Comparison of ENCODE assay signal across 7 mouse cellular contexts in the genomic region with DNA sequence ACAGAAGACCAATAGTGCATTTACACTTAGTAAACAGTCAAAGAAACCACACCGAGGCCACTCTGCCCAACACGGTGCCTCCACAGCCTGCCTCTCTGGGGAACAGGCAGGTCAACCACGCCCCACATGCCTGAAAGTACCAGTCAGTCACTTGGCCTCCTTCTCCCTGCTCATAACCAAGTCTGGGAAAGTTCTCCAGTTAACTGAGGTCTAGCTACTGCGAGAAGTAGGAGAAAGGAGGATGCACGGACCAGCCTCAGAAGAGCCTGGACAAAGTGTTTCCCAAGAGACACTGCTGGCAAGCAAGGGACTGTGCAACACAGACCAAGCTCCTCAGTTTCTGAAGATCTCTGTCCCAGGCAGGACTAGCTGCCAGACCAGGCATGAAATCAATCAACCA. TPM values are rescaled to one million over a fixed set of nuclear protein-coding genes. Genes with fewer than 3 reads are reported as not detected.
DNase-seq lines count a peak whose midpoint lies in the region; TF ChIP-seq lines count a peak whose summit lies in the region.

No protein-coding gene starts in this region.

- H3K4me1 ChIP-seq in ES-E14 (ENCODE audit: control insufficient read depth in 2 of 2, insufficient read depth in 2 of 2, low read length in 2 of 2, poor library complexity in 1 of 2) = peaks cover 7 to 18% of the 10 kb centered on the region in 2 experiments; a peak in 3 of 4 replicates
- H3K4me1 ChIP-seq in lung, adult 2 months (ENCODE audit: control insufficient read depth, insufficient read depth, low read length) = peaks cover 31% of the 10 kb centered on the region

- intact Hi-C loops in gastrocnemius, postnatal 14 days (cut with DNase I; ENCODE audit: low total_unique reads) = no loop called here

- H3K9me3 ChIP-seq in ES-E14 (ENCODE audit: control insufficient read depth, insufficient read depth, low read depth, low read length) = no peaks in the 10 kb centered on the region

- H3K36me3 ChIP-seq in ES-E14 (ENCODE audit: control insufficient read depth, insufficient read depth, low read length, poor library complexity, severe bottlenecking) = peaks cover 8% of the 10 kb centered on the region; the same call in 1 of the 2 replicates

- WGBS in lung, adult 2 months = 21% methylated on average over 5 of the region's 5 CpGs

- DNase-seq in ES-E14 (ENCODE audit: low read depth, low spot score) = no peak
- peak; percentile 30 to 36 for DNase-seq in adrenal gland, adult 18-20 months (ENCODE audit: low spot score in 2 of 2)
- peak; percentile 20 for DNase-seq in gastrocnemius, postnatal 14 days
- DNase-seq in kidney, adult 11 months = peak; percentile 58
- peak; percentile 42 for DNase-seq in lung, adult 2 months
- DNase-seq in urinary bladder, postnatal 36 days (ENCODE audit: low spot score in 2 of 2) = peak; percentile 43 to 69
- no peak for DNase-seq in natural killer cell, adult 2 months (ENCODE audit: low spot score in 2 of 2)

- no peak for TF ChIP-seq CTCF in lung, adult 2 months (IDR thresholded peaks at IDR 0.05; ENCODE audit: insufficient read depth, low read length)

- in situ Hi-C loops in ES-E14 (cut with MboI; ENCODE audit: low sequenced_read_pairs in 2 of 2, unreplicated experiment in 2 of 2) = no loop called here

- 0 out of 2 replicates have a peak overlapping the region, but pooled peaks have one; percentile 16 for H3K9ac ChIP-seq in ES-E14 (ENCODE audit: insufficient read depth, low read depth, low read length, poor library complexity, severe bottlenecking)

- H3K27ac ChIP-seq in ES-E14 (ENCODE audit: insufficient read depth, low read depth, low read length, poor library complexity, severe bottlenecking) = no peak overlapping the region

- H3K4me3 ChIP-seq in ES-E14 (ENCODE audit: insufficient read depth in 1 of 2, low read depth in 1 of 2, low read length in 2 of 2, poor library complexity in 1 of 2, severe bottlenecking in 1 of 2) = no peak overlapping the region
- no peak overlapping the region for H3K4me3 ChIP-seq in lung, adult 2 months (replicated peaks; ENCODE audit: extremely low read depth, low read depth, low read length)

- TF ChIP-seq POLR2A in lung, adult 2 months (IDR thresholded peaks at IDR 0.05; ENCODE audit: borderline replicate concordance, extremely low read depth, low read depth, low read length) = no peak

TF ChIP-seq in ES-E14, 5 proteins besides CTCF, POLR2A, EP300 and RAD21:
- TF ChIP-seq ZC3H11A (IDR thresholded peaks at IDR 0.05; ENCODE audit: borderline replicate concordance, low read depth, low read length) = no peak
- no peak for TF ChIP-seq ZNF384 (IDR thresholded peaks at IDR 0.05; ENCODE audit: low read depth, low read length)
- TF ChIP-seq CHD2 (IDR thresholded peaks at IDR 0.05; ENCODE audit: low read depth, low read length) = no peak
- TF ChIP-seq HCFC1 (IDR thresholded peaks at IDR 0.05; ENCODE audit: borderline replicate concordance, insufficient read depth, low read length) = no peak
- TF ChIP-seq MAFK (IDR thresholded peaks at IDR 0.05; ENCODE audit: insufficient read depth, low read depth, low read length) = no peak

RNA-seq across cellular contexts. Expression of a gene that starts 2.6 kb away (rescaled TPM):
- total RNA-seq in ES-E14 (2012; rRNA removed) = 44.0 and 47.9 TPM in 2 replicates
- total RNA-seq in adrenal gland, adult 18-20 months (2021) = 10 to 100 TPM; 63.5 to 64.0 TPM
- total RNA-seq in gastrocnemius, postnatal 14 days (2021) = 10 to 100 TPM; 27.7 to 34.1 TPM
- polyA plus RNA-seq in lung, adult 2 months (2012; rRNA removed) = 68.6 and 94.1 TPM in 2 replicates

RNA-seq across cellular contexts. Expression of a gene that starts 43.8 kb away (rescaled TPM):
- 36.8 and 40.0 TPM in 2 replicates for total RNA-seq in ES-E14 (2012; rRNA removed)
- 10 to 100 TPM; 19.9 to 22.7 TPM for total RNA-seq in adrenal gland, adult 18-20 months (2021)
- total RNA-seq in gastrocnemius, postnatal 14 days (2021) = 1 to 10 TPM; 9.4 to 9.5 TPM
- polyA plus RNA-seq in lung, adult 2 months (2012; rRNA removed) = 19.0 and 19.3 TPM in 2 replicates

Comparison
In these comparisons a context has a peak if more than half of its experiments do, and no peak if none do; other contexts are left out.
1. DNase-seq: peak in adrenal gland, adult 18-20 months (2 of 2), gastrocnemius, postnatal 14 days (single experiment), kidney, adult 11 months (single experiment), lung, adult 2 months (single experiment) and urinary bladder, postnatal 36 days (2 of 2); none in ES-E14 (single experiment) and natural killer cell, adult 2 months (0 of 2).